Mouse (Mus musculus) MEL (cell line): ENCODE results near the gene Hp1bp3. TPM values are rescaled to one million over a fixed set of nuclear protein-coding genes. Genes with fewer than 3 reads are reported as not detected.

Experiments used
- DNase-seq: peaks from one replicate; pipeline ENCODE4 v3.0.0; 2011; ENCODE audit warnings: low read depth, low spot score
- H3K27ac ChIP-seq: 2 replicates; pipeline ENCODE4 v1.5.1; 2012; ENCODE audit warnings: low read depth, mild to moderate bottlenecking, control low read depth, low read length, moderate library complexity; ENCODE audit not compliant: control insufficient read depth
- H3K27me3 ChIP-seq, 2 experiments: fragments of 150-350 bp in 1 of 2; sonication (generic) in 1 of 2; 2 replicates each; pipeline ENCODE4 v1.6.1; 2012; ENCODE audit warnings: low read length in 2 of 2, mild to moderate bottlenecking in 2 of 2, improper control_type of control experiment in 1 of 2, moderate library complexity in 1 of 2; ENCODE audit not compliant: insufficient read depth in 2 of 2, control insufficient read depth in 1 of 2
- H3K36me3 ChIP-seq, 2 experiments: 2 replicates each; pipeline ENCODE4 v1.6.1; 2012 to 2014; ENCODE audit warnings: low read length in 2 of 2, improper control_type of control experiment in 1 of 2, inconsistent platforms in 1 of 2, mild to moderate bottlenecking in 1 of 2; ENCODE audit not compliant: insufficient read depth in 2 of 2, control insufficient read depth in 1 of 2
- H3K4me1 ChIP-seq, 2 experiments: fragments of 150-350 bp in 1 of 2; sonication (generic) in 1 of 2; 2 replicates each; pipeline ENCODE4 v1.6.1; 2012; ENCODE audit warnings: low read length in 2 of 2, improper control_type of control experiment in 1 of 2, mild to moderate bottlenecking in 1 of 2; ENCODE audit not compliant: insufficient read depth in 2 of 2, control insufficient read depth in 1 of 2
- H3K4me3 ChIP-seq, 2 experiments: fragments of 150-350 bp in 1 of 2; sonication (generic) in 1 of 2; 2 replicates each; pipeline ENCODE4 v1.5.1; 2012; ENCODE audit warnings: low read depth in 2 of 2, low read length in 2 of 2, mild to moderate bottlenecking in 2 of 2, moderate library complexity in 2 of 2, control low read depth in 1 of 2, improper control_type of control experiment in 1 of 2; ENCODE audit not compliant: control insufficient read depth in 1 of 2, insufficient read depth in 1 of 2
- H3K79me2 ChIP-seq: 2 replicates; pipeline ENCODE4 v1.6.1; 2012; ENCODE audit warnings: mild to moderate bottlenecking, low read length, moderate library complexity; ENCODE audit not compliant: control insufficient read depth, poor library complexity, insufficient read depth
- H3K9ac ChIP-seq: 2 replicates; pipeline ENCODE4 v1.6.1; 2012; ENCODE audit warnings: low read depth, mild to moderate bottlenecking, control low read depth, low read length, moderate library complexity; ENCODE audit not compliant: control insufficient read depth, poor library complexity, severe bottlenecking
- H3K9me3 ChIP-seq: fragments of 150-350 bp; sonication (generic); replicated peaks from 2 replicates; pipeline ENCODE4 v1.6.1; 2012; ENCODE audit warnings: mild to moderate bottlenecking, low read length, improper control_type of control experiment, moderate library complexity; ENCODE audit not compliant: insufficient read depth
- CHD1 ChIP-seq: IDR thresholded peaks from 2 replicates; pipeline ENCODE4 v1.6.1; 2012; ENCODE audit warnings: low read depth, mild to moderate bottlenecking, inconsistent platforms, low read length, improper control_type of control experiment
- CHD2 ChIP-seq: IDR thresholded peaks from 2 replicates; pipeline ENCODE4 v1.6.1; 2011; ENCODE audit warnings: low read length, improper control_type of control experiment
- CTCF ChIP-seq, 3 experiments: IDR thresholded peaks in 2 of 3; conservative IDR thresholded peaks in 1 of 3; 2 replicates each; pipeline ENCODE4 v1.5.1; 2011 to 2012; ENCODE audit warnings: low read length in 3 of 3, low read depth in 2 of 3, mild to moderate bottlenecking in 2 of 3, improper control_type of control experiment in 1 of 3, inconsistent platforms in 1 of 3, mixed read lengths in 1 of 3, moderate library complexity in 1 of 3; ENCODE audit not compliant: control insufficient read depth in 1 of 3, insufficient read depth in 1 of 3, poor library complexity in 1 of 3, severe bottlenecking in 1 of 3
- ELF1 ChIP-seq: IDR thresholded peaks from 2 replicates; pipeline ENCODE4 v1.6.1; 2014; ENCODE audit warnings: low read depth, mild to moderate bottlenecking, inconsistent platforms, low read length, improper control_type of control experiment, moderate library complexity
- EP300 ChIP-seq, 2 experiments: IDR thresholded peaks; 2 replicates each; pipeline ENCODE4 v1.6.1; 2011; ENCODE audit warnings: improper control_type of control experiment in 2 of 2, low read length in 2 of 2, low read depth in 1 of 2, mild to moderate bottlenecking in 1 of 2
- ETS1 ChIP-seq: IDR thresholded peaks from 2 replicates; pipeline ENCODE4 v1.6.1; 2012; ENCODE audit warnings: low read depth, mild to moderate bottlenecking, inconsistent platforms, low read length, improper control_type of control experiment, moderate library complexity
- MAFK ChIP-seq: IDR thresholded peaks from 2 replicates; pipeline ENCODE4 v1.6.1; 2011; ENCODE audit warnings: low read depth, mild to moderate bottlenecking, low read length, improper control_type of control experiment, borderline replicate concordance
- MAZ ChIP-seq: IDR thresholded peaks from 2 replicates; pipeline ENCODE4 v1.6.1; 2012; ENCODE audit warnings: low read depth, mild to moderate bottlenecking, inconsistent platforms, low read length, improper control_type of control experiment
- MXI1 ChIP-seq: IDR thresholded peaks from 2 replicates; pipeline ENCODE4 v1.6.1; 2011; ENCODE audit warnings: mild to moderate bottlenecking, low read depth, low read length, improper control_type of control experiment
- MYB ChIP-seq: IDR thresholded peaks from 2 replicates; pipeline ENCODE4 v1.6.1; 2011; ENCODE audit warnings: mild to moderate bottlenecking, low read depth, low read length, improper control_type of control experiment
- NRF1 ChIP-seq: IDR thresholded peaks from 2 replicates; pipeline ENCODE4 v1.6.1; 2014; ENCODE audit warnings: low read depth, mild to moderate bottlenecking, inconsistent platforms, low read length, improper control_type of control experiment, moderate library complexity; ENCODE audit not compliant: poor library complexity, insufficient read depth, severe bottlenecking
- TCF12 ChIP-seq: IDR thresholded peaks from 2 replicates; pipeline ENCODE4 v1.6.1; 2014; ENCODE audit warnings: low read depth, mild to moderate bottlenecking, inconsistent platforms, low read length, improper control_type of control experiment, moderate library complexity
- USF1 ChIP-seq: IDR thresholded peaks from 2 replicates; pipeline ENCODE4 v1.6.1; 2014; ENCODE audit warnings: low read depth, mild to moderate bottlenecking, inconsistent platforms, low read length, improper control_type of control experiment, moderate library complexity
- ZMIZ1 ChIP-seq: IDR thresholded peaks from 2 replicates; pipeline ENCODE4 v1.6.1; 2012; ENCODE audit warnings: low read depth, mild to moderate bottlenecking, inconsistent platforms, low read length, improper control_type of control experiment, moderate library complexity
- polyA plus RNA-seq, 2 experiments: library from polyadenylated mRNA; stranded (reverse) in 1 of 2; unstranded in 1 of 2; fragments of >175 nt in 1 of 2; fragments of >200 nt in 1 of 2; gene quantifications; 2 replicates each; pipeline versions ENCODE4 v1.2.1 to v1.2.4; 2012; ENCODE audit warnings: low replicate concordance in 2 of 2, low read depth in 1 of 2; ENCODE audit not compliant: insufficient read length in 2 of 2, insufficient read depth in 1 of 2, missing spikeins in 1 of 2
- total RNA-seq: library from RNA; depleted of rRNA; stranded (reverse); fragments of 300-350 nt; gene quantifications from 2 replicates; pipeline ENCODE4 v1.2.3, GENCODE M21; 2012

The Hp1bp3 gene
- total and polyA plus RNA-seq, 3 experiments = 45.1 to 74.0 TPM; not detected in 1

DNA sequence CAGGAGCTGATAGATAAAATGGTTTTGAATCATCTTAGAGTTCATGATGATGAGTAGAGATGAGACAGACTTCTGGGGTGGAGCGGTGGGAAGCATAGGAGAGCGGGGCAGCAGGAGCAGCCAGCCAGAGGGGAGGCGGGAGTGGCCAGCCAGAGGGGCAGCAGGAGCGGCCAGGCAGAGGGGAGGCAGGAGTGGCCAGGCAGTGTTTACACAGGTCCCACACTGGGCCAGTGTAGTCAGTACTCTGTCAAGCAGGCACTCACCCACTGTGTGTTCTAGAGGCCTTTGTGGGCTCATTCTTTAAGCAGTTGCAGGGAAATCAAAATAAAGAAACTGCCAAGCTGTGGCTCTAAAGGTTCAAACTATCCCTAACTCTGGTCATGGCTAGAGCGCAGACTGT, 32.0 kb upstream of the Hp1bp3 start:
- DNase-seq = no peak
- Histone ChIP-seq H3K4me1 (no peaks in the 10 kb centered on the region), H3K9me3 (no peaks in the 10 kb centered on the region), H3K4me3 (no peak overlapping the region), H3K27ac (no peak overlapping the region), H3K79me2 (no peaks in the 10 kb centered on the region), H3K36me3 (peaks cover 0 to 17% of the 10 kb centered on the region in 2 experiments; a peak in 3 of 4 replicates), H3K27me3 (no peaks in the 10 kb centered on the region), H3K9ac (no peak overlapping the region)
- TF ChIP-seq ETS1 = no peak
- 0 out of 2 replicates have a peak, but pooled peaks have one; percentile 10 for TF ChIP-seq MXI1

DNA sequence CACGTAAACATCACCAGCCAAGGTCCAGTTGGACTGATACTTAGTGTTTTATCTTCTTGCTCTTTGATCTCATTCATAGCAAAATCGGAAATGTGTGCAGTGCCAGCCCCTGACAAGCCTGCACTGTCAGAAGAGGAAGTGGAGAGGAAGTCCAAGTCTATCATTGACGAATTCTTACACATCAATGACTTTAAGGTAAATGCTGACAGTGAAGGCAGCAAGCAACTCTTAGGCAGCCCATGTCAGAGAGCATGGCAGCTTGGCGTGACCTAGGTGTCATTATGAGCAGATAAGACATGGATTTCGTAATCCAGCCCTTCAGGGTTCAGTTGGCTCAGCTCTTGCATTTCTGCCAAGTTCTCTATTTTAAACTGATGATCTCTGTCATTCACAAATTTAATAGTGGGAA, 31.5 kb upstream of the Hp1bp3 start:
- TF ChIP-seq CHD2 = no peak
- TF ChIP-seq EP300 (IDR thresholded peaks at IDR 0.05; ENCODE audit: low read depth in 1 of 2, low read length in 2 of 2) = peak in 1 of 2 experiments; percentile 18; a peak in 1 of 4 replicates
- Histone ChIP-seq H3K27ac (no peak overlapping the region), H3K9me3 (no peaks in the 10 kb centered on the region), H3K36me3 (peaks cover 0 to 18% of the 10 kb centered on the region in 2 experiments; a peak in 3 of 4 replicates), H3K4me3 (no peak overlapping the region), H3K27me3 (no peaks in the 10 kb centered on the region), H3K79me2 (no peaks in the 10 kb centered on the region), H3K9ac (no peak overlapping the region), H3K4me1 (no peaks in the 10 kb centered on the region)
- DNase-seq = peak; percentile 50

DNA sequence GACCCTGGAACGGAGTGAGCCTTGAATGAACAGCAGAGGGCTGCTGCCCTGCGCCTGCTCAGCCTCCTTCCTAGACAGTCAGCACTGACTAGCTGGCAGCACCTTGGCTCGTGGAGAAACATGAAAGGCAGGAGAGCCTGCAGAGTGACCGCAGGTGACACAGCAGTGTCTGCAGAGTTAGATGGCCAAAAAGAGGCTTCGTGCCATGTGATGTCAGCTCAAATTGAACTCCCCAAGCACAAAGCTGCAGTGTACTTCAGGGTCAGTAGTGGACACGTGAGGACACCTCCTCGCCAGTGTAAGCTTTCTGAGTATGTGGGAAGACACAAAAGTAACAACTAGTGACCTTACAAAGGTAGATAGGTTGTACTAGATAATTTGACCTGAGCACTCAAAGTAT, 30.1 kb upstream of the Hp1bp3 start:
- no peak for DNase-seq
- H3K9me3 ChIP-seq = no peaks in the 10 kb centered on the region
- H3K36me3 ChIP-seq = peaks cover 0 to 15% of the 10 kb centered on the region in 2 experiments; a peak in 3 of 4 replicates
- H3K79me2 ChIP-seq = no peaks in the 10 kb centered on the region
- no peaks in the 10 kb centered on the region for H3K4me1 ChIP-seq
- no peak overlapping the region for H3K4me3 ChIP-seq
- TF ChIP-seq CHD1 (no peak), MAZ (no peak), MXI1 (no peak), USF1 (no peak)
- H3K27ac ChIP-seq = no peak overlapping the region
- no peak overlapping the region for H3K9ac ChIP-seq
- no peaks in the 10 kb centered on the region for H3K27me3 ChIP-seq

DNA sequence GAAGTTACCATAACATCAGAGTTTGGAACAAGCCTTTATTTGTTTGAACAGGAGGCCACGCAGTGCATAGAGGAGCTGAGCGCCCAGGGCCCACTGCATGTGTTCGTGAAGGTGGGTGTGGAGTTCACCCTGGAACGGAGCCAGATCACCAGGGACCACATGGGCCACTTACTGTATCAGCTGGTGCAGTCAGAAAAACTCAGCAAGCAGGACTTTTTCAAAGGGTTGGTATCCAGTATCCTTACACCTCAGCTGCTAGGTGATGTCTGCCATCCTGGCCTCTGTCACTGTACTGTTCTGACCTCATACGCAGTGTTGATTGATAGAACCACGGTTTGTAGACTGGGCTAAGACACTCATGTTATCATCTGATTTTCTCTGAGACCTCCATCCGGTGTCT, 28.1 kb upstream of the Hp1bp3 start:
- Histone ChIP-seq H3K27me3 (no peaks in the 10 kb centered on the region), H3K4me3 (no peak overlapping the region), H3K9ac (no peak overlapping the region), H3K36me3 (peaks cover 0 to 15% of the 10 kb centered on the region in 2 experiments; a peak in 3 of 4 replicates), H3K4me1 (no peaks in the 10 kb centered on the region), H3K27ac (no peak overlapping the region), H3K79me2 (no peaks in the 10 kb centered on the region), H3K9me3 (no peaks in the 10 kb centered on the region)
- TF ChIP-seq MYB (no peak), MAFK (no peak), NRF1 (no peak), CHD1 (no peak), ELF1 (no peak), ZMIZ1 (no peak), TCF12 (no peak), CTCF (IDR thresholded peaks at IDR 0.05 in 2 of 3, conservative IDR thresholded peaks at IDR 0.05 in 1 of 3; ENCODE audit: control insufficient read depth in 1 of 3, insufficient read depth in 1 of 3, low read depth in 2 of 3, low read length in 3 of 3, poor library complexity in 1 of 3, severe bottlenecking in 1 of 3) (no peak)
- DNase-seq = peak; percentile 32
